Mouse (Mus musculus): ENCODE data around the gene Nedd1.
A peak's percentile ranks its signal among the peaks of the same experiment; 100 is the strongest.

Gene Nedd1

DNA sequence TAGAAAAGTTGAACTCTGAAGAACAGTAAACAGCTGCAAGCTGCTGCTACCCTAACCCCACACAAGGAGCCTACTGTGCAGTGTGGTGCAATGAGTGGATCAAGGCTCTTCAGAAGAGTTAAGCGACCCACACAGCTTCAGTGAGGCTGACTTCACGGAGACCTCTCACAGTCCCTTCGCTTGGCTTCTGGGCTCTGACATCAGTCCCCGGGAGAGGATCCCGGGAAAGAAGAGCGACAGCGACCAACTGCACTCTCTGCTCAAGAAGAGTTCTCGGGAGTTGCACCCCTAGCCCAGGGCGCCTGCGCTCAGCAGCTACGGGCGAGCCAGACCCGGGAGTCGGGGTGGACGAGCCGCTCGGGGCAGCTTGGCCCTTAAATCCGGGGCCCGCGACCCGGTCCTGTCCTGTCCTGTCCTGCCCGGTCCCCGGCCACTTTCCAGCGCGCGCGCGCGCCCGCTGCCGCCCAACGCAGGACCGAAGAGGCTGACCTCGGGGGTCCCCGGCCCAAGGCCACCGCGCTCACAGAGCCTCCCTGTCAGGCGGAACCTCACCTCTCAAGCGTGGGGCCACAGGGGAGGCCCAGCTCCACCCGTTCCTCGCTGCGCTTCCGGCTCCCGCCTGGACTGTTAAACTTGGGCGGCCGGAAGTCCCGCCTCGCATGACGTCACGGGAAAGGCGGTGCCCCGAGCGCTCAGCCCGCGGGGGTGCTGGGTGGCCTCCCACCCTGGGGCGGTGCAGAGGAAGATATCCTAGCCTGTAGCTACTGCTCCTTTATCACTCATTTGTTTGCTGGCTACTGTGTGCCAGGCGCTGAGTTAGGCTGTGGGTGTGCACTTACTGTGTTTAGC, at the start of gene Nedd1:
Nedd1 (minus strand) TSS at position 650 of the 849 bp plus-strand sequence.
- peak; percentile 86 for DNase-seq (ENCODE audit: low read depth, low spot score)

DNA sequence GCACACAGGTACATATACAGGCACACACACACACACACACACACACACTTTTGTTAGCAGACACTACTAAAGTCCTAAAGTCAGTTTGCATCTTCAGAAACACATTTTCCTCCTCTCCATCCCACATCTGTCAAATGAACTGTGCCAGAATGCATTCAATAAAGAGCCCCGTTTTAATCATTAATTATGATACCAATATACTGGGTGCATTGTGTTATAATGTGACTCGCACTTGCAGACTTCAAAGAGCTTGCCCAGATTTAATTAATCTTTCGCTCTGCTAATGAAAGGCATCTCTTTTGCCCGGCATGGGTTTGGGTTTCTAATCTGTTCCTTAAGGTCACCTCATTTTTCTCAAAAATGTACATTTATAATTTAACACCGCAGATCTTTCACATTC, 32.1 kb upstream of the Nedd1 start:
- no peak for DNase-seq (ENCODE audit: low read depth, low spot score)

DNA sequence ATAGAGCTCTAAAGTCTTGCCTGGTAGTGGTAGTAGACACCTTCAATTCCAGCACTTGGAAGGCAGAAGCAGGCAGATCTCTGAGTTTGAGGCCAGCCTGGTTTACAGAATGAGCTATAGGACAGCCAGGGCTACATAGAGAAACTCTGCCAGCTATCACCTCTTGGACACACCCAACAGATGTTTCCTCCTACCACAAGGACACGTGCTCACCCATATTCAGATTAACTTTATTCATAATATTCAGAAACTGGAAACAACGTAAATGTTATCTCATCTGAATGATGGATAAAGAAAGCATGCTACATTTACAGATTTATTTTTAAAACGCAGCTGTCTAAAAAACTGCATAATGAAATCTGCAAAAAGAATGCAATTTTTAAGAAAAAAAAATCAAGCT, 8.1 kb upstream of the Nedd1 start:
- no peak for DNase-seq (ENCODE audit: low read depth, low spot score)

DNA sequence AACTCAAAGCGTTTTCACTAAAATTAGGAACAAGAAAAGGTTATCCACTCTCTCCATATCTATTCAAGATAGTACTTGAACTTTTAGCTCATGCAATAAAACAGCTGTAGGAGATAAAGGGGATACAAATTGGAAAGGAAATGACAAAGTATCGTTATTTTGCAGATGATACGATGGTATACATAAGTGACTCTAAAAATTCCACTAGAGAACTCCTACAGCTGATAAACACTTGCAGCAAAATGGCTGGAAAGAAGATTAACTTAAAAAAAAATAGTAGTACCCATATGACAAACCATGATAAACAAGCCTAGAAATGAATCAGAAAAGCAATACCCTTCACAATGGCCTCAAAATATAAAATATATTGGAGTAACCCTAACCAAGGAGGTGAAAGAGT, 6.5 kb upstream of the Nedd1 start:
- no peak for DNase-seq (ENCODE audit: low read depth, low spot score)

DNA sequence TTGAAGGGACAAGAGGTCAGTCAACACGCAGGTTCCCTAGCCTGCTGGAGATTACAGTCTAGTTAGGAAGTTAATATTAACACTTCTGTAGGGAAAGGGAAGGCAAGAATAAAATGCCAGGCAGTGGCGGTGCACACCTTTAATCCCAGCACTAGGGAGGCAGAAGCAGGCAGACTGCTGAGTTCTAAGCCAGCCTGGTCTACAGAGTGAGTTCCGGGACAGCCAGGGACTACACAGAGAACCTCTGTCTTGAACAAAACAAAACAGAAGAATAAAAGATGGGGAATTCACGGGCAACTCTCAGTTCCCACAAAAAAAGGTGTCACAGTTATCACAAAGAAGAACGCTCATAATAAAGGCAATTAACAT, 384 bp upstream of the Nedd1 start:
- no peak for DNase-seq (ENCODE audit: low read depth, low spot score)

DNA sequence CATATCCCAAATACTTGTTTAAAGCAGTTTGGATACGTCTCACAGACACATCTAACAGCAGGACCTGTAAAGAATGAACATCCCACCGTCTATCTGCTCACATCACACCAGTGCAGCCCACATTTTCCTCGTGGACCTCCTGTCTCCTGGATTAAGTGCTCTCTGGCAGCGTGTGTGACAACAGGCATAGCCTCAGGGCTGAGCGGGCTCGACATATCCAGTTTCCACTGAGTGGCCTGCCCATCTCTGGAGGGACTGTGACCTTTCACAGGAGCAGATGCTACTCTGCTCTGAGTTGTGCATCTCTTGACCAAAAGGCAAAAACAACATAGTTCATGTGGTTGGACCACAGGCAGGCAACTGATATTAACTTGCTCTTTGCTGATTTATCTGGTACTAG, 23.2 kb downstream of the Nedd1 start:
- no peak for DNase-seq (ENCODE audit: low read depth, low spot score)

DNA sequence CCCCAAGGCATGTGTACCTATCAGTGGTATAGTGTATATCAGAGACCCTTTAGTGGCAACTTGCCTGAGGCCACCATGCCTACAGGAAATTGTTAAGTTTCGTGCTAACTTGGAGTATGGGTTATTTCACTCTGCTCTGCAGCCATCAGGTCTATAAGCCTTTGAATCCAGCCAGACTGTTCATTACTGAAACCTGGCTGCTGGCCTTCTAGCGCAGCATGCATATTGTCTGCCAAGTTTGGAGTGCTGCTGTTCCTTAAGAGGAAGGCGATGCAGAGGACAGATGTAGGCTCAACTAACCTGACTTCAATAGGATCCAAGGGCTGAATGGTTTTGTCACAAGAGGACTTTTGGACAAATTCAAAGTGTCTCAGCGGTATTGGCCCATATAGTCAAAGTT, 47.2 kb downstream of the Nedd1 start:
- no peak for DNase-seq (ENCODE audit: low read depth, low spot score)

DNA sequence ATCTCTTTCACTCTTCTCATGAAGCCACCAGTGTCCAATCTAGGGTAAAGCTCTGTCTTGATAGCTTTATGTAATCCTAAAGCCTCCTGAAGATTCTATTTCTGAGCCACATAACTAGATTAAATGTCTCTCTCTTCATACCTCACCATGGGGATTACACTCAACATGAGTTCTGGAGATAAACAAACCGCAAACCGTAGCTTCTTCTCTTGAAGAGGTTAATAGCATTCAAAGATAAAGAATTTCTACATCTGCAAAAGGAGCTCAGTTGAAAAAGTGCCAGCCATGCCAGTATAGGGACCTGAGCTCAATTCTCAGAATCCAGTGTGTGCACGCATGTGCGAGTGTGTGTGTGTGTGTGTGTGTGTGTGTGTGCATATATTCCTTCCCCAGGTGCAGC, 50.3 kb downstream of the Nedd1 start:
- no peak for DNase-seq (ENCODE audit: low read depth, low spot score)

DNA sequence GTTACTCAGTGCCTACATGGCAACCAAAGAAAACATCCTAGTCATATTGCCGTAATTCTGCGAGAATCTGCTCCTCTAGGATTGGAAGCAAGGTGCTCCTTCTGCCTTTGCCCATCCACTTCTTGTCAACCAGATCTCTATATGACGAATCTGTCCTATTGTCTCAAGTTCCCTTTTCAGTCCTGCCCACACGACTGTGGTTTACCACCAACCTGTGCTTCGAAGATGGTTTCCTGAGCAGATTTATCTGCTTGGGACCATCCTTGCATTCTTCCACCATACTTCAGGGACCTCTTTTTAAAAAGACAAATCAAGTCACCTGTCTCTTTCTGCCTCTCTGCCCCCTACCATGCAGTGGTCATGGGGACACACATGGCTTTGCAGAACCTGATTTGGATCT, 56.9 kb downstream of the Nedd1 start:
- DNase-seq (ENCODE audit: low read depth, low spot score) = no peak

DNA sequence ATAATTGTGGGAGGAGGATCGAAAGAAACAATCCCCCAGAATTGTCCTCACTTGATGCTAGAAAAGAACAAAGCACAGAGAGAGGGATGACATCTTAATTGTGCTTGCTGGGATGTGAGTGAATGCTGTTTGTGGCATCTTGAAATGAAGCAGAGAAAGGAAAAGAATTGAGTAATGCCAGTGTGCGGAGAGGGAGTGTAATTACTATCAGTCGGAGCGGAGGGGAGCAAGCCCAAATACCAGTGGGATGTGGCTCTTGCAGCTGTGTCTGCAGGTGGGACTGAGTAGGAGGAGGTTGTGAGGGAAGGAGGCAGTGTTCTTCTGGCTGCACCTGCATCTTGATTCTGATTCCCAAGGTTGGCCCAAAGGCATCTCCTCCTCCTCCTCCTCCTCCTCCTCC, 69.0 kb downstream of the Nedd1 start:
- DNase-seq (ENCODE audit: low read depth, low spot score) = no peak

DNA sequence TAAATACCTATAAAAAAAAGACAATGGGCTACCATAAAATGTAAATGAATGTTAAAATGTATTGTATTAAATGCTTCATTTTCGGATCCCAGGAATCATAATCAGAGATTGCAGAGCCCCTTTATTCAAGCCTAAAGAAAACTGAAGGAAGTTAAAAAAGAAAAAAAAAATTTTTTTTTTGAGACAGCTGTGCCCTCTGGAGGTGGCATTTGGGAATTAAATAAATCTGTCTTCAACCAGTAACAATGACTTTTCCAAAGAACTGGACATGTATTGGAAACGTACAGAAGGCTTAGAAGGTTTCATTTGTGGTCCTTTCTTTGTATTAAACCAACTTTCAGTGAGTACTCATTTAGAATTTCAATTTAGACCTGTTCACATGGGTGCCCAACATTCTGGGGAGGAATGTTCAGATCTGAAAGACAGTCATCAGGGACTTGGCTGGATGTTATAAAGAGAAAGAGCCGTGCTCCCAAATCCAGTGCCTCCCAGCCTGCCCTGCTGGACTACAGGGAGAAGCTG, 69.8 kb downstream of the Nedd1 start:
- DNase-seq (ENCODE audit: low read depth, low spot score) = no peak

DNA sequence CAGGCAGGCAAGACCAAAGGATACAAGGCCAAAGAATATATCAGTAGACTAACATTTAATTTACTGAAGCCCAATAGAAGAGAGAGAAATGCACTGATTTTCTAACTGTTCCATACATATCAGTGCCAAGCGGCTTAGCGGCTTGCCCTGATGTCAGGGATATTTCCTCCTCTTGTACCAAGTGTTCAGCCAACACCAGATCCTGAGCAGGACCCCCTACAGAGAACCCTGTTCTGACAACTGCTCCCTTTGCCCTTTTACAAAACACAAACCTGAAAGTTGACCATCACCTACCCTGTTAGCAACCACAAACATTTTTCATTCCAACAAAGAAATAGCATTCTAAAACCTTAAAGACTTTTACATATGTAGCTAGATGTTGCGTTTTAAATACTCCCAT, 71.0 kb downstream of the Nedd1 start:
- DNase-seq (ENCODE audit: low read depth, low spot score) = no peak

DNA sequence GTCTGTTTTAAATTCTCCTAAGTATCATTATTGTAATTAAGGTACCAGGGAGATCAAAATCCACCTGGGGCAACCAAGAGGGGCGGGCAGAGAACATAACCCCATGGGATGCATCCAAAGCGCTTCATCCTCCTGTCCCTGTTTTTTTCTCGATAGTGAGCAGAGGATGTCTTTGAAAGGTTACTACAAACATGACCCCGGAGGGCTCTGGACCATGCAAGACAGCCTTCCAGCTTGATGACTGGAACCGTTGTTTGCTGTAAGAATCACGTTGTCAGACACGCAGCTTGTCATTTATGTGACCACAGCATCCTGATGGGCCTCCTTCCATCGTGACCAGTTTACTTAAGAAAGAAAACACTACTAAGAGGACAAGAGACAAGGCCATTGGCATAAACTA, 73.1 kb downstream of the Nedd1 start:
- DNase-seq (ENCODE audit: low read depth, low spot score) = no peak

DNA sequence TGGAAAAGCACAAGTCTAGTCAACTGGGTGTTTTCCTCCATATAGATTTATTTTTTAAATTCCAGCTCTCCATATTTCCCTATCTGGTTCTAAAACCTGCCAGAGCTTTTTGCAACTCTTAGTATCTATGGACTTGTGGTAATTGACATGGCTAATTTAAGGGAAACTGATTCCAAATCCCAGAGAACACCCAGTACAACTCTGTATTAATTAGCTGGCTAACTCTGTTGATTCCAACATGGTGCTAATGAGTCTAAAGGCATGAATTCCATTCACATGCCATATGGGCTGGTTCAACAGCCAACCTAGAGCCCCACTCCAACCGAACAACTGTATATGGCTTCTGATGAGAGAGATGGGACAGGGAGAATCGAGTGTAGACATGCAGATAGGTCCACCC, 74.5 kb downstream of the Nedd1 start:
- no peak for DNase-seq (ENCODE audit: low read depth, low spot score)

DNA sequence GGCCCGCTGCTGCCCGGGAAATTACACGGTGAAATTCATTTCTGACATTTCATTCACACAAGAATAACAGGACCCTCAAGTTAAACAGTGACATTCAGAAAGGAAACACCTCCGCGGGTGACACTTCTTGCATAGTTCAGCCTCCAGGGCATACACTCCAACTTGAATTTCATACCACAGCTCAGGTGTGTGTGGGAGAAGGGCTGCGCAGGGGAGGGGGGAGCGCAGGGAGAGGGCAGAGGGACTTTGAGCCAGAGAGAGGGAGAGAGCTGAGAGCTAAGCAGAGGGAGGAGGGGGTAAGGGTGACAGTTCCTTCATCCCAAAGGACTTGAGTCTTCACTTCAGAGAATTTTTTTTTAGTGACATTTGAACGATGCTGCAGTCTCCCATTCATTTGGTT, 78.2 kb downstream of the Nedd1 start:
- DNase-seq (ENCODE audit: low read depth, low spot score) = no peak

DNA sequence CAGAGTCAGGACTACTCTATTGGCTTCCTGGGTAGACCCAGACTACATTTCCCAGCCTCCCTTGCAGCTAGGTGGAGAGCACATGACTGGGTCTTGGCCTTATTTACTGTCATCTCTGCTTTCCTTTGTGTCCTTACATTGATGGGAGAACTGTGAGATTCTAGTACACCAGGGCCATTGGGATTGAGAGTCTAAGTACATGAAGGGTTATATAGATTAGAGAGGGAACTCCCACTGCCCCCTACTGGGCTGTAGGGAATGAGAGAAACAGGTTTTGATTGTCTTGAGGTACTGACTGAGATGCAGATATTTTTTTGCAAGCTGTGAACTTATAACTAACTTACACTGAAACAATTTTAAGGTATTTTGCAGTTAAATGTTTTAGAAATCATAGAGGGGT, 81.2 kb downstream of the Nedd1 start:
- no peak for DNase-seq (ENCODE audit: low read depth, low spot score)

All from forelimb bud, embryonic 11.5 days (tissue).